Mouse (Mus musculus): ENCODE data around the gene A630095N17Rik. TPM values are rescaled to one million over a fixed set of nuclear protein-coding genes. Genes with fewer than 3 reads are reported as not detected.

Gene A630095N17Rik
- total RNA-seq, 1 experiment from 2014 or later: not detected

GRCm38 (mm10) chr1:75181377-75181870 lies 50.5 kb downstream of the A630095N17Rik start:
- no peak for ATAC-seq (replicated peaks; ENCODE audit: low read depth, poor library complexity, severe bottlenecking)

- ATAC-seq (replicated peaks; ENCODE audit: low read depth, poor library complexity, severe bottlenecking): no peak
These were observed 51.2 kb downstream of the A630095N17Rik start for GRCm38 (mm10) chr1:75180741-75181140.

GRCm38 (mm10) chr1:75180105-75180590 lies 51.8 kb downstream of the A630095N17Rik start, which contains the start of gene Abcb6:
Abcb6 (minus strand) TSS chr1:75180392.
- ATAC-seq (replicated peaks; ENCODE audit: low read depth, poor library complexity, severe bottlenecking): peak; percentile 89

- peak; percentile 59 for ATAC-seq (replicated peaks; ENCODE audit: low read depth, poor library complexity, severe bottlenecking)
These were observed 52.4 kb downstream of the A630095N17Rik start for GRCm38 (mm10) chr1:75179334-75180104.

Other genes starting within 250 kb of the A630095N17Rik start
- 2.7 and 6.6 TPM in 2 replicates for gene Nhej1, start 106.9 kb downstream of the A630095N17Rik start, total RNA-seq (2017)
- not detected in 2 replicates for gene Slc23a3, start 98.2 kb downstream of the A630095N17Rik start, total RNA-seq (2017)
- gene Cnppd1, start 89.4 kb downstream of the A630095N17Rik start, total RNA-seq (2017): 37.0 and 38.3 TPM in 2 replicates
- 45.8 and 60.1 TPM in 2 replicates for gene Retreg2, start 89.3 kb downstream of the A630095N17Rik start, total RNA-seq (2017)
- gene Zfand2b, start 63.5 kb downstream of the A630095N17Rik start, total RNA-seq (2017): 12.7 and 21.8 TPM in 2 replicates
- gene Abcb6, start 51.7 kb downstream of the A630095N17Rik start, total RNA-seq (2017): 17.8 and 22.9 TPM in 2 replicates
- gene Ankzf1, start 40.0 kb downstream of the A630095N17Rik start, total RNA-seq (2017): 13.1 and 17.3 TPM in 2 replicates
- gene Atg9a, start 39.9 kb downstream of the A630095N17Rik start, total RNA-seq (2017): 6.8 and 8.5 TPM in 2 replicates
- 7.5 and 13.1 TPM in 2 replicates for gene Glb1l, start 21.3 kb downstream of the A630095N17Rik start, total RNA-seq (2017)
- gene Stk16, start 21.3 kb downstream of the A630095N17Rik start, total RNA-seq (2017): 60.9 and 92.2 TPM in 2 replicates
- 156 and 186 TPM in 2 replicates for gene Tuba4a, start 12.2 kb downstream of the A630095N17Rik start, total RNA-seq (2017)
- 5.9 and 9.5 TPM in 2 replicates for gene Dnajb2, start 4.3 kb upstream of the A630095N17Rik start, total RNA-seq (2017)
- 0.14 TPM in 1 of 2 replicates, not detected in the other for gene Ptprn, start 32.4 kb upstream of the A630095N17Rik start, total RNA-seq (2017)
- gene Resp18, start 46.3 kb upstream of the A630095N17Rik start, total RNA-seq (2017): not detected in 2 replicates
- 28.7 and 37.5 TPM in 2 replicates for gene Dnpep, start 85.9 kb upstream of the A630095N17Rik start, total RNA-seq (2017)
- gene Des, start 128.2 kb upstream of the A630095N17Rik start, total RNA-seq (2017): not detected in 2 replicates
- gene Speg, start 143.2 kb upstream of the A630095N17Rik start, total RNA-seq (2017): not detected in 2 replicates
- gene Gmppa, start 203.8 kb upstream of the A630095N17Rik start, total RNA-seq (2017): 61.7 and 73.9 TPM in 2 replicates
- not detected in 2 replicates for gene Asic4, start 218.3 kb upstream of the A630095N17Rik start, total RNA-seq (2017)
- 0.92 and 2.1 TPM in 2 replicates for gene Chpf, start 247.2 kb upstream of the A630095N17Rik start, total RNA-seq (2017)
- gene Tmem198, start 247.4 kb upstream of the A630095N17Rik start, total RNA-seq (2017): 0.32 TPM in 1 of 2 replicates, not detected in the other

Data from common myeloid progenitor, adult 5-6 weeks (primary cell).